Mouse (Mus musculus) lung, embryonic 16.5 days (tissue): ENCODE data around the gene Plekha8. TPM values are rescaled to one million over a fixed set of nuclear protein-coding genes. Genes with fewer than 3 reads are reported as not detected.

ENCODE experiments used
- ATAC-seq: fragments of 200-750 bp; cut with Nextera tagmentation; 2 replicates; pipeline ENCODE4 v1.8.0; 2017; ENCODE audit warnings: low read depth, mild to moderate bottlenecking, moderate library complexity
- H3K27ac ChIP-seq: fragments of 300-500 bp; sonication (generic); 2 replicates; pipeline ENCODE4 v1.5.1; 2014; ENCODE audit warnings: mild to moderate bottlenecking, control low read depth, low read length
- H3K27me3 ChIP-seq: fragments of 300-500 bp; sonication (generic); 2 replicates; pipeline ENCODE4 v1.6.1; 2014; ENCODE audit warnings: low read depth, low read length, mixed read lengths; ENCODE audit not compliant: control insufficient read depth, insufficient read depth
- H3K36me3 ChIP-seq: fragments of 300-500 bp; sonication (generic); 2 replicates; pipeline ENCODE4 v1.6.1; 2014; ENCODE audit warnings: low read length; ENCODE audit not compliant: control insufficient read depth, insufficient read depth
- H3K4me1 ChIP-seq: fragments of 300-500 bp; sonication (generic); replicated peaks from 2 replicates; pipeline ENCODE4 v1.6.1; 2014; ENCODE audit warnings: low read length, mixed read lengths; ENCODE audit not compliant: control insufficient read depth, insufficient read depth
- H3K4me2 ChIP-seq: fragments of 300-500 bp; sonication (generic); 2 replicates; pipeline ENCODE4 v1.6.1; 2014; ENCODE audit warnings: low read depth, low read length, control low read depth
- H3K4me3 ChIP-seq: fragments of 300-500 bp; sonication (generic); 2 replicates; pipeline ENCODE4 v1.5.1; 2014; ENCODE audit warnings: mild to moderate bottlenecking, low read length, control low read depth
- H3K9ac ChIP-seq: fragments of 300-500 bp; sonication (generic); 2 replicates; pipeline ENCODE4 v1.6.1; 2014; ENCODE audit warnings: low read length, control low read depth
- H3K9me3 ChIP-seq: fragments of 300-500 bp; sonication (generic); 2 replicates; pipeline ENCODE4 v1.6.1; 2016; ENCODE audit warnings: low read length; ENCODE audit not compliant: control insufficient read depth
- WGBS: fragments of 180-500 bp; shearing (Covaris S2); extraction: QIAGEN DNeasy Blood & Tissue Kit; methylation state at CpG from one replicate; pipeline ENCODE4 v1.1.7; 2014; 5-methylcytosine and 5-hydroxymethylcytosine counted together
- polyA plus RNA-seq: library from polyadenylated mRNA; unstranded; fragments of >200 nt; fragmentation: Nextera tagmentation; extraction: Ambion mirVana; gene quantifications from 2 replicates; pipeline ENCODE4 v1.2.1, GENCODE M21; 2015

Gene Plekha8
- polyA plus RNA-seq, 1 experiment from 2014 or later: 7.1 TPM

DNA sequence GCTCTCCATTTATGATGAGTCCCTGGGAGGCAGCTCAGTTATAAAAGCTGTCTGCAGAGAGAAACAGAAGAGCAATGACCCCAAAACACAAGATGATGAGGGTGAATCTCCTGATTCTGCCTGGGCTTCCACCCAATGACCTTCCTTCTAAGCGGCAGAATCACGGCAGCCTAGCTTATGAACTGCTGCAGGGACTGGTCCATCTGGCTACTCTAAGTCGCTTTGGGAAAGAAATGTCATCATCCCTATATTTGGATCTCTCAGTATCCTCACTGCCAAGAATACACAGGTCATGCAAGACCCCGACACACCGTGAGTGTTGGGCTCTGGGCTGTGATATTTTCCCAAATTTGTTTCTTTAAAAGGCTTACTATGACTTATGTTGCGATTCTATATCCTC lies 75.0 kb downstream of the Plekha8 start:
- no peaks in the 10 kb centered on the region for H3K27me3 ChIP-seq
- H3K9ac ChIP-seq: no peak overlapping the region
- H3K27ac ChIP-seq: no peak overlapping the region
- no peaks in the 10 kb centered on the region for H3K36me3 ChIP-seq
- H3K4me3 ChIP-seq: no peak overlapping the region
- H3K4me1 ChIP-seq: no peaks in the 10 kb centered on the region
- no peak overlapping the region for H3K4me2 ChIP-seq
- 75% methylated on average over 6 of the region's 6 CpGs for WGBS
- H3K9me3 ChIP-seq: 0 out of 2 replicates have a peak, but pooled peaks cover 3% of the 10 kb centered on the region
- ATAC-seq: no peak

- WGBS: 53% methylated on average over 5 of the region's 5 CpGs
- ATAC-seq: no peak
- H3K9ac ChIP-seq: no peak overlapping the region
- H3K4me2 ChIP-seq: no peak overlapping the region
- H3K4me1 ChIP-seq: no peaks in the 10 kb centered on the region
- H3K4me3 ChIP-seq: no peak overlapping the region
- H3K9me3 ChIP-seq: 0 out of 2 replicates have a peak, but pooled peaks cover 3% of the 10 kb centered on the region
- H3K27me3 ChIP-seq: no peaks in the 10 kb centered on the region
- H3K36me3 ChIP-seq: no peaks in the 10 kb centered on the region
- no peak overlapping the region for H3K27ac ChIP-seq
Observed at GRCm38 (mm10) chr6:54672901-54673300, 78.0 kb downstream of the Plekha8 start.

GRCm38 (mm10) chr6:54679686-54680085 lies 84.8 kb downstream of the Plekha8 start:
- Histone ChIP-seq H3K27me3 (peaks cover 15% of the 10 kb centered on the region), H3K9me3 (no peaks in the 10 kb centered on the region), H3K9ac (no peak overlapping the region), H3K27ac (no peak overlapping the region), H3K4me1 (peaks cover 7% of the 10 kb centered on the region), H3K4me3 (no peak overlapping the region), H3K4me2 (no peak overlapping the region), H3K36me3 (no peaks in the 10 kb centered on the region)
- WGBS: 65% methylated on average over 5 of the region's 5 CpGs
- no peak for ATAC-seq

DNA sequence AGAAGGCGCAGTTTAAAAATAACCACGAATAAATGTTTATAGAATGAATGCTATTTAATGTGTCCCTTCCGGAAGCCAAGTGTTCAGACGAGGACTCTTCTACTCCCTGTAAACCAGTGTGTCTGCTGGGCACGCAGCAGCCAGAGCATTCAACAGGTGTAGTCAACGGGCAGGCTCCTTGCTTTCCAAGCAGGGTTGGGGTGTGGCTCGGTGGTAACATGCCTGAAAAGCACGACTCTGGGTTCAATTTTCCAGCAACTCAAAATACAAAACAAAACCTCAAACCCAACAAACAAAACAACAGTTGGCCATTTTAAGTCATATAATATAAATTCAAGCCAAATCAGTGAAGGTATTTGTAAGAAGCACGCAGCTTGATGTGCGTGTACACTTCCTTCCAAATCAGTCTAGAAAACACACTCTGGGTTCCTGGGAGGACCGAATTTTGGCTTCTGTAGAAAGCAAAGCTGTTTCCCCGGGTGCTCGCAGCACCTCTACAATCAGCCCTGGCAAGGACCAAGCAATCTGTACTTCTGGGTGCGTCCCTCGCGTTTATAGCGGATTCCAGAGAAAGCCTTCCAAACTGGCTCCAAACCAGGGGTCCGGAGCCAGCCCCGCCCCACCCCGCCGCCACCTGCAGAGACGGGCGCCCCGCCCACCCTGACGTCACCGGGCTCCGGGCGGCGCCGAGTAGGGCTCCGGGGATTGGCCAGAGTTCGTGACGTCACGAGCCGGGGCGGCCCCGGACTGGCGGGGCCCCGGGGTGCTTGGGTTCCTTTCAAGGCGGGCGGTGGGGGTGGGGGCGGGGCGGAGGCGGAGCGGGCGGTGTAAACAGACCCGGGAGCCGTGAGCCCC lies 86.2 kb downstream of the Plekha8 start, which contains the start of gene Mturn:
Gene Mturn, plus strand, starts transcription at position 734 of the 855 bp plus-strand sequence.
- 2% methylated on average over 39 of the region's 48 CpGs for WGBS
- peaks cover 7% of the 10 kb centered on the region for H3K4me1 ChIP-seq
- peak within 1 kb of the TSS; percentile 41 for H3K27ac ChIP-seq
- ATAC-seq: peak; percentile 98
- peak within 1 kb of the TSS; percentile 66 for H3K9ac ChIP-seq
- H3K36me3 ChIP-seq: no peaks in the 10 kb centered on the region
- peak within 1 kb of the TSS; percentile 77 for H3K4me3 ChIP-seq
- peaks cover 15% of the 10 kb centered on the region for H3K27me3 ChIP-seq
- H3K4me2 ChIP-seq: peak within 1 kb of the TSS; percentile 94
- no peaks in the 10 kb centered on the region for H3K9me3 ChIP-seq

DNA sequence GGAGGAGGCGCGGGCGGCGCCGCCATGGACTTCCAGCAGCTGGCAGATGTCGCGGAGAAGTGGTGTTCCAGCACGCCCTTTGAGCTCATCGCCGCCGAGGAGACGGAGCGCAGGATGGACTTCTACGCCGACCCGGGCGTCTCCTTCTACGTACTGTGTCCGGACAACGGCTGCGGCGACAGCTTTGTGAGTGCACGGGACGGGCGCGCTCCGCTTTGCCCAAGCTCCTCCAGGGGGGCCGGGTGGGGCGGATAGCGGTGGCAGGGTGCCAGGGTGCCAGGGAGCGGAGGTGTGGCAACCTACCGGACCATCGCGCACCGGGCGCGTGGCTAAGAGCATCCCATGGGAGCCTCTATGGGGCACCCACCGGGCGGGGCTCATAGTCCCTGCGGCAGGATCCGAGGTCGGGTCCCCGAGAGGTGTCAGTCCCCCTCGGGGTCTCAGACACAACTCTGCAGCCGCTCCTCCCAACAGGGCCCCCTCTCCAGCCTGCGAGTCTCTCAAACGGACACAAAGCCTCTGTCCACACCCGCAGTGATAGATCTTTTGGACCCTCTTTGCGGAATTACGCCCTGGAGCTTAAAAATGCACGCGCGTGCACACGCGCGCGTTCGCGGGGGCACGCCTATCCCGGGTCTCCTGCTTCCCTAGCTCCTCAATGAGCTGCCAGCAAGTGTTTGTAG lies 87.0 kb downstream of the Plekha8 start:
- Histone ChIP-seq H3K4me3 (peak overlapping the region; percentile 77), H3K4me1 (peaks cover 7% of the 10 kb centered on the region), H3K9me3 (no peaks in the 10 kb centered on the region), H3K9ac (peak overlapping the region; percentile 66), H3K36me3 (no peaks in the 10 kb centered on the region), H3K27ac (peak overlapping the region; percentile 41; the same call in 1 of the 2 replicates), H3K4me2 (peak overlapping the region; percentile 94), H3K27me3 (peaks cover 15% of the 10 kb centered on the region)
- ATAC-seq: peak; percentile 63
- WGBS: 0% methylated on average over 58 of the region's 61 CpGs

DNA sequence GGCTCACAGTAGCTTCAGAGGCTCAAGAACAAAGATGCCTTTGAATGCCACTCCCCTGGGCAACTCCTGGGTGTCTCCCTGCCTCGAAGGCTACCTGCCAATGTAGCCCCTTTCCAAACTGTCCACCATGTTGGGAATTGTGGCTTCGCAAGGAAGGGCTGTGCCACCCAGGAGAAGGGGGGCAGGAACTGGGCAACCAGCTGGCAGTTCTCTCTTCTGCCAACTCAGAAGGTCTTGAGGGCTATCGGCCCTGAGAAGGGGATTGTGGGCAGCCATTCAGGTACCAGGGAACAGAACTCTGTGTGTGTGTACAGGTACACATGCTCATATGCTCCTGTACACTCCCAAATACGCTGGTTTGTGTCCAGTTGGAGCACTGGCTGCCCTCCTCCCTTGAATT lies 89.2 kb downstream of the Plekha8 start:
- H3K4me3 ChIP-seq: no peak overlapping the region
- H3K4me2 ChIP-seq: no peak overlapping the region
- H3K36me3 ChIP-seq: no peaks in the 10 kb centered on the region
- no peak overlapping the region for H3K9ac ChIP-seq
- peaks cover 15% of the 10 kb centered on the region for H3K27me3 ChIP-seq
- ATAC-seq: no peak
- no peak overlapping the region for H3K27ac ChIP-seq
- WGBS: 86% methylated on average over 4 of the region's 4 CpGs
- H3K9me3 ChIP-seq: no peaks in the 10 kb centered on the region
- peaks cover 7% of the 10 kb centered on the region for H3K4me1 ChIP-seq

- Histone ChIP-seq H3K4me1 (peaks cover 7% of the 10 kb centered on the region), H3K4me2 (no peak overlapping the region), H3K27me3 (peaks cover 8% of the 10 kb centered on the region), H3K27ac (no peak overlapping the region), H3K36me3 (no peaks in the 10 kb centered on the region), H3K9me3 (no peaks in the 10 kb centered on the region), H3K4me3 (no peak overlapping the region), H3K9ac (no peak overlapping the region)
- WGBS: 73% methylated on average over 5 of the region's 5 CpGs
- ATAC-seq: no peak
Observed at GRCm38 (mm10) chr6:54685103-54685502, 90.2 kb downstream of the Plekha8 start.

DNA sequence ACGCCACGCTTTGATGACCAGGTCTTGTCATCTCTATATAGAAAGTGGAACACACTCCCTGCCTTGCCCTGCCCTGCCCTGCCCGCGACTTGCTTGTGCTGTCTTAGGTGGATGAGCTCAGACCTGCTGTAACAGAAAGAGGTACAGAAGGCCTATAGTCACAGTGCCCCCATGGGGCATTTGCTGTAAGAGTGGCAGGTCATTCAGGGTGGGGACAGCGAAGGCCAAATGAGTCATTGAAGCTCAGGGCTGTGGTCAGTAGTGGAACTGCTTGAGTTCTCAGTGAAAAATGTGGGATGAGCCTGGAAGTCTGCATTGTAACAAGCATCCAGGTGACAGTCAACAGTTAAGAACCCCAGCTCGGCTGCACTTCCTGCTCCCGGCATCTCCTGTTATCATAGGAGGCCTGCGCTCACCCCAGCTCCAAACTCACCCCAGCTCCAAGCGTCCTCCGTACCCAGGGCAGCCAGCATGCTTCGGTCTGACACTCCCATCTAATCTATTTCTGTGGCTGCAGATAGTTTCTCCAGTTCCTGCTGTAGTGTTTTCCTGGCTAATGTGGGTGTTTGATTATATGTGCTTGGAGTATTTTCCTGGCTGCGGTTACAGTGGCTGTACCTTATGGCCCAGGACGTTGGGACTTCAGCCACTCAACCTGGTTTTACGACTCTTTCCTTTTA lies 90.9 kb downstream of the Plekha8 start:
- Histone ChIP-seq H3K4me2 (no peak overlapping the region), H3K4me3 (no peak overlapping the region), H3K9me3 (no peaks in the 10 kb centered on the region), H3K9ac (no peak overlapping the region), H3K27ac (no peak overlapping the region), H3K36me3 (no peaks in the 10 kb centered on the region), H3K4me1 (peaks cover 4% of the 10 kb centered on the region), H3K27me3 (peaks cover 8% of the 10 kb centered on the region)
- WGBS: 73% methylated on average over 14 of the region's 14 CpGs
- no peak for ATAC-seq
